Mouse (Mus musculus) forebrain, embryonic 14.5 days (tissue): ENCODE data around the gene Cacna2d2. TPM values are rescaled to one million over a fixed set of nuclear protein-coding genes. Genes with fewer than 3 reads are reported as not detected.
A peak's percentile ranks its signal among the peaks of the same experiment; 100 is the strongest.

Experiments
- ATAC-seq: fragments of 200-750 bp; cut with Nextera tagmentation; 2 replicates; pipeline ENCODE4 v1.8.0; 2017; ENCODE audit warnings: mild to moderate bottlenecking, moderate library complexity
- DNase-seq: peaks from one replicate; pipeline ENCODE4 v3.0.0-alpha.2; 2015; ENCODE audit warnings: low spot score
- H3K27ac ChIP-seq: fragments of 300-500 bp; sonication (generic); 2 replicates; pipeline ENCODE4 v1.5.1; 2014; ENCODE audit warnings: low read depth, mild to moderate bottlenecking, control low read depth, low read length, moderate library complexity
- H3K27me3 ChIP-seq: fragments of 300-500 bp; sonication (generic); replicated peaks from 2 replicates; pipeline ENCODE4 v1.6.1; 2014; ENCODE audit warnings: low read length, control low read depth, mixed read lengths; ENCODE audit not compliant: control insufficient read depth, insufficient read depth
- H3K36me3 ChIP-seq: fragments of 300-500 bp; sonication (generic); 2 replicates; pipeline ENCODE4 v1.6.1; 2014; ENCODE audit warnings: low read length, control low read depth; ENCODE audit not compliant: control insufficient read depth, insufficient read depth
- H3K4me1 ChIP-seq: fragments of 300-500 bp; sonication (generic); 2 replicates; pipeline ENCODE4 v1.6.1; 2014; ENCODE audit warnings: antibody characterized with exemption, low read length, control low read depth; ENCODE audit not compliant: control insufficient read depth, insufficient read depth
- H3K4me2 ChIP-seq: fragments of 300-500 bp; sonication (generic); 2 replicates; pipeline ENCODE4 v1.6.1; 2014; ENCODE audit warnings: mild to moderate bottlenecking, control low read depth, low read length
- H3K4me3 ChIP-seq: fragments of 300-500 bp; sonication (generic); 2 replicates; pipeline ENCODE4 v1.5.1; 2014; ENCODE audit warnings: low read depth, low read length, control low read depth
- H3K9ac ChIP-seq: fragments of 300-500 bp; sonication (generic); 2 replicates; pipeline ENCODE4 v1.6.1; 2014; ENCODE audit warnings: mild to moderate bottlenecking, low read length, control low read depth, moderate library complexity
- H3K9me3 ChIP-seq: fragments of 300-500 bp; sonication (generic); replicated peaks from 2 replicates; pipeline ENCODE4 v1.6.1; 2016; ENCODE audit warnings: low read length, control low read depth, mixed read lengths; ENCODE audit not compliant: control insufficient read depth
- WGBS: fragments of 180-500 bp; shearing (Covaris S2); extraction: QIAGEN DNeasy Blood & Tissue Kit; methylation state at CpG from one replicate; pipeline ENCODE4 v1.1.7; 2014; 5-methylcytosine and 5-hydroxymethylcytosine counted together
- polyA plus RNA-seq: library from polyadenylated mRNA; unstranded; fragments of >200 nt; fragmentation: Nextera tagmentation; extraction: Ambion mirVana; gene quantifications from 2 replicates; pipeline ENCODE4 v1.2.1, GENCODE M21; 2014

The Cacna2d2 gene
- polyA plus RNA-seq, 1 experiment from 2014 or later = 4.2 TPM

DNA sequence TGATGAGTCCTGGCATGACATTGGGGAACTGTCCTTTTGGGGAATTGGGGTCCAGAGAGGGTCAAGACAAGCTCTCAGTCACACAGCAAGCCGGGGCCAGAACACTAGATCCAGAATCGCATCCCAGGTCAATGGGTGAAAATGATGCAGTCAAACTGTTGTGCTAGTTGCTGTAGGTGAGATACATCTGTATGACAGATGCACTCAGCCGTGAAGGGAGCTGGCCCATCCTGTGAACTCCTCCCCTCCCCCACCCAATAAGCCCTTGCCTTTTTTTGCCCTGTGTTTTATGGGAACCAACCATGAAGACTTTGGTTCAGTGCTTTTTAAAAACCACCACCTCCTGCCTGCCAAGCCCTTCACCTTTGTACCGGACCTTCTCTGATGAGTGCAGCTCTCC is 43.5 kb downstream of the Cacna2d2 start:
- Histone ChIP-seq H3K4me3 (no peak overlapping the region), H3K4me1 (peaks cover 12% of the 10 kb centered on the region; the same call in 1 of the 2 replicates), H3K27me3 (0 out of 2 replicates have a peak, but pooled peaks cover 5% of the 10 kb centered on the region), H3K27ac (no peak overlapping the region), H3K9me3 (no peaks in the 10 kb centered on the region), H3K9ac (no peak overlapping the region), H3K4me2 (no peak overlapping the region), H3K36me3 (no peaks in the 10 kb centered on the region)
- no peak for ATAC-seq
- DNase-seq = no peak
- 71% methylated on average over 4 of the region's 4 CpGs for WGBS

DNA sequence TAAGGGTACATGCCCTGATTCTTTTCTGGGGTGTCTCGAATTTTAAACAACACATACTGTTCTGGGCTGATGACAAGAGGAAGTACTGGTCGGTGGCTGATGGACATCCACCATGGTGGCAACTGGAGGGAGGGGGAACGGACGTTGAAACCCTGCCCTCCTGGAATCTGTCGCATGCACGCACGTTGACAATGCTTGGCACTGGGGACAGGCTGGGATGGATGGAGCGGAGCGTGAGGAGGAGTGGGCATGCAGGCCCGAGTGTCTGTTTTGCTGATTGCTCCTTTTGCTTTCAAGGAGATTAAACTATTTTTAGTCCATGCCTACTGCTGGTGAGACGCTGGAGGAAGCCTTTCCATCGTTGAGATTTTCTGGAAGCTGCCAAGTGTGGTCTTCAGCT is 43.9 kb downstream of the Cacna2d2 start:
- 58% methylated on average over 12 of the region's 12 CpGs for WGBS
- Histone ChIP-seq H3K4me2 (no peak overlapping the region), H3K4me1 (peaks cover 12% of the 10 kb centered on the region; the same call in 1 of the 2 replicates), H3K9ac (no peak overlapping the region), H3K27ac (no peak overlapping the region), H3K4me3 (no peak overlapping the region), H3K9me3 (no peaks in the 10 kb centered on the region), H3K36me3 (no peaks in the 10 kb centered on the region), H3K27me3 (0 out of 2 replicates have a peak, but pooled peaks cover 5% of the 10 kb centered on the region)
- ATAC-seq = no peak
- DNase-seq = no peak

DNA sequence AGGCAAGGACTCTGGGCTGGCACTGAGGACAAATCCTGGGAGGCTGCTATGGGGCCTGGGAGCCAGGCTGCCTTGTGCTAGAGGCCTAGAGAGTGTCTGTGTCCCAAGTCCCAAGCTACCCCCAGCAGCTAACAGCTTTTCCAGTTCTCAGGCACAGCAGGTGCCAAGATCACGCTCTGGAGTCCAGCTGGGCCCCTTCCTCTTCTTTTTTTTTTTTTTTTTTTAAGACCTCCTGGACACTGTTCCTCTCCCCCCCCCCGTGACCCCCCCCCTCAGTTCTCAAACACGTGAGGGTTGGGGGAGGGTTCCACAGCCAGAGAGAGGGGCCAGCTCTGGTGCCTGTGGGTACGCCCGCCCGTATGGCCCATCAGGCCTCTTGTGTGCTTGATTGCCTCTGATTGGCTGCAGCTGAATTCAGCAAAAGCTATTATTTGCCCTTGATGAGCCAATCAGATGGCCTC is 45.6 kb downstream of the Cacna2d2 start:
- peaks cover 14% of the 10 kb centered on the region; the same call in 1 of the 2 replicates for H3K4me1 ChIP-seq

DNA sequence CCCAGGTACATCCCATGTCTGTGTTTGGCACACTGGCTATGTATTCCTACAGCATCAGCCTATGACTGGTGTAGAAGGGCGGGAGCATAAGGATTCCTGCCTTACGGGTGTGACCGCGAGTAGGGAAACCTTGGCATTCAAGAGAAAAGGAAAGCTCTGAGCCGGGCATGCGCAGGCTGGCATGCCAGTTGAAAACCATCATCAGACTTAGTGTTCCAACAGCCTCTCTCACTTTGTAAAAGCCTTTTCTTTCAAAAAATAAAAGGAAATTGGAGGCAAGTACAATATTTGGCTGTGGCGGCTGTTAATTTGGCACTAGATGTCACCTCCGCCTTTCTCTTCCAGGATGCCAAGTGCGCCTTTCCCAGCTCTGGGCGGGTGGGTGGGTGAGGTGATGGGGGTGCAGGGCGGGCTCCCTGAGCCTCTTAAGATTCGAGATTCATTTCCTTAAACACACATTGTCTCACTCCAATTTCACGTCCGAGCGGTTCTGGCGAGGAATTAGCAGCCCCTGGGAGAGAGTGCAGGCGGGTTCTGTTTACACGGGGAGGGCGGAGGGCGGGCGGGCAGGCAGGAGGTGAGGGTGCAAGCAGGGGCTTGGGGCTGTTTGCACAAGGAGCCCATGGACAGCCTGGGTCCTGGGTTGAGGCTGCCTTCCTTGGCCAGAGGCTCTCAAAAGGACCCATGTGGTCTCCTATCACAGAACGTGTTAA is 49.5 kb downstream of the Cacna2d2 start:
- 19% methylated on average over 22 of the region's 22 CpGs for WGBS
- peaks cover 11% of the 10 kb centered on the region for H3K4me1 ChIP-seq
- no peak overlapping the region for H3K4me3 ChIP-seq
- H3K9me3 ChIP-seq = no peaks in the 10 kb centered on the region
- H3K36me3 ChIP-seq = no peaks in the 10 kb centered on the region
- no peak overlapping the region for H3K4me2 ChIP-seq
- no peak overlapping the region for H3K27ac ChIP-seq
- ATAC-seq (0 out of 2 replicates have a peak, but pooled peaks have one; percentile 30), DNase-seq (peak; percentile 79)
- H3K27me3 ChIP-seq = peaks cover 12% of the 10 kb centered on the region; the same call in 1 of the 2 replicates
- H3K9ac ChIP-seq = no peak overlapping the region

More for the DNA sequence above, 45.6 kb downstream of the Cacna2d2 start:
- 10% methylated on average over 3 of the region's 6 CpGs for whole genome bisulfite sequencing
- Histone ChIP-seq H3K36me3 (no peaks in the 10 kb centered on the region), H3K27me3 (0 out of 2 replicates have a peak, but pooled peaks cover 5% of the 10 kb centered on the region), H3K27ac (peak overlapping the region; percentile 52; the same call in 1 of the 2 replicates), H3K4me3 (no peak overlapping the region), H3K4me2 (no peak overlapping the region), H3K9me3 (no peaks in the 10 kb centered on the region), H3K9ac (0 out of 2 replicates have a peak overlapping the region, but pooled peaks have one; percentile 14)
- ATAC-seq (peak; percentile 60; the same call in 1 of the 2 replicates), DNase-seq (peak; percentile 62)

DNA sequence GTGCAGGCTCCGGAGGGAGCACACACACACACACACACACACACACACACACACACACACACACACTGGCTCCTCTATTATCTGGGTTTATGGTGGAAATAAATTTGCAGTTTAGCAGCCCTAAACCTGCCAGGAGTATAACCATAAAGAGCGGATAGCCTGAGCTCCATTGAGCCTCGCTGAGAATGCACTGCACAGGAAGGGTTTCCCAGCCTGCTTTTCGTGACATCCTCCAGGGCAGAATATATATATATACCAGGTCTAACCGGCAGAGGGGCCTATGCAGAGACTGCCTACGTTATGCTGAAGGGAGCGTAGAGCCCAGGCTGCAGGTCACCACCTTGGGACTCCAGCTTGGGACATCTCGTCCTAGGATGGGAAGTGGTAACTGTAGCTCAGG is 52.0 kb downstream of the Cacna2d2 start:
- Histone ChIP-seq H3K4me1 (peaks cover 5% of the 10 kb centered on the region; the same call in 1 of the 2 replicates), H3K9ac (no peak overlapping the region), H3K36me3 (no peaks in the 10 kb centered on the region)

DNA sequence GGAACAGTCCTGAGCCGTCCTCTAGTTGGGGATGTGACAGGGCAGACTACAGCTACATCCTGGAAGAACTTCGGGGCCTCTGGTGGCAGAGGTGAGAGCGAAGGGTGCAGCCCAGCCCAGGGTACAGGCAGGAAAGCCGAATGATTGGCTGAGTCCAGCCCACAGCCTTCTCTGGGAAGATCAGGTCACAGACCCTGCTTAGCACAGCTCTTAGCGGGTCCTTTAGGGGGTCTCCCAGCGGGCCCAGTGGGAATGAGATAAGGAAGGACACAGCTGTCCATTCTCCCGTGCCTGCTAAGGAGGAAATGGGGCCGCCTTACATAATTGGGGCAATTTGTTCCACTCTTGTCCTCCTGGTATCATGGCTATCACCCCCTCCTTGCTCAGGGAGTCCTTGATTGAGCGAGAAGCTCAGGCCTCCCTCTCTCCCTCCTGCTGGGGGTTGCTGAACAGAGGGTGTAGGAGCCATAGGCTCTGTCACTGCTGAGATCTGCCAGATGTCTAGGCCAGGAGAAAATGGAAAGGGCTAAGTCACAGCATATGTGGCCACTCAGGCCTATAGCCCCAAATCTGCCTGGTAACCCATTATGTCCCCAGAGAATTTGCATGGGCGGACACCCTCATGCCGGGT is 52.6 kb downstream of the Cacna2d2 start:
- Histone ChIP-seq H3K4me3 (no peak overlapping the region), H3K27ac (0 out of 2 replicates have a peak overlapping the region, but pooled peaks have one; percentile 2), H3K4me1 (peaks cover 5% of the 10 kb centered on the region; the same call in 1 of the 2 replicates), H3K9ac (no peak overlapping the region), H3K9me3 (no peaks in the 10 kb centered on the region), H3K27me3 (peaks cover 7% of the 10 kb centered on the region; the same call in 1 of the 2 replicates), H3K4me2 (no peak overlapping the region), H3K36me3 (no peaks in the 10 kb centered on the region)
- no peak for DNase-seq
- WGBS = 67% methylated on average over 11 of the region's 11 CpGs
- no peak for ATAC-seq

More for the DNA sequence above, 52.0 kb downstream of the Cacna2d2 start:
- WGBS = 76% methylated on average over 8 of the region's 8 CpGs
- no peaks in the 10 kb centered on the region for H3K9me3 ChIP-seq
- H3K4me3 ChIP-seq = no peak overlapping the region
- peaks cover 7% of the 10 kb centered on the region; the same call in 1 of the 2 replicates for H3K27me3 ChIP-seq
- ATAC-seq (no peak), DNase-seq (no peak)
- H3K27ac ChIP-seq = no peak overlapping the region
- H3K4me2 ChIP-seq = no peak overlapping the region

DNA sequence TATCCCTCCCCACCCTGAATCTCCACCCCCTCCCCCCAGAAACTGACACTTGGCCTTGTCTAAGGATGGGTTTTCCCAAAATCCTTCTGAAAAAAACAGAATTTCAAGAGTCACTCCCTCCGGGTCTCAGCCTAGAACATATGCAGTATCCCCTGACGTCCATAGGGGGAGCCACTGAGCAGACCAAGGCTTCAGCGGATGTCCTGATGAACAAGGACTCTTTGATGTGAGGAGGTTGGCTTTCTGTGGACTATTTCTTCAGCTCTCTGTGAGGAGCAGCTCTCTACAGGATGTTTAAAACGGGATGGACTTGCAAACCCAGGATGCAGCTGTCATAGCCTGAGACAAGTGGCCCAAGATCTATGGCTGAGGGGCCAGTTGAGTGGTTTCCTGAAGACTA is 53.1 kb downstream of the Cacna2d2 start:
- no peaks in the 10 kb centered on the region for H3K9me3 ChIP-seq
- H3K36me3 ChIP-seq = no peaks in the 10 kb centered on the region
- peaks cover 5% of the 10 kb centered on the region; the same call in 1 of the 2 replicates for H3K4me1 ChIP-seq
- no peak overlapping the region for H3K4me3 ChIP-seq
- 35% methylated on average over 4 of the region's 4 CpGs for WGBS
- DNase-seq (no peak), ATAC-seq (no peak)
- H3K4me2 ChIP-seq = no peak overlapping the region
- H3K27me3 ChIP-seq = peaks cover 7% of the 10 kb centered on the region; the same call in 1 of the 2 replicates
- no peak overlapping the region for H3K27ac ChIP-seq
- H3K9ac ChIP-seq = no peak overlapping the region

DNA sequence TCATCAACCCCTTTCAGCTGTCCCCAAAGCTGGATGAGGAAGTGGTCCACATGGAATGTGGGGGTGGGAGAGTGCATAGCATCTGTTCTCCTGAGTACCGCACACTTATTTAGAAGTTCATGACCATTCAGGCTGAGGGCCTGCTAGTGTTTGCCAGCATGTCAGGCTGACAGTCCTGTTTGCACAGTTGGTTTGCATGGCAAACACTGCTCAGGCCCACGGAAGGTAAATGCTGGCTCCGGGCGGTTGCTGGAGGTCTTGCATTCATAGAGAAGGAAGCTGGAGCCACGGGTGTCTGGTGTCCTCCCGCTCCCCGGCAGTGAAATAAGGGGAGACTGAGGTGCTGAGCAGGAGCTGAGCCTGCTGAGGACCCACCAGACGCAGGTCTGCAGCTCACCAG is 53.7 kb downstream of the Cacna2d2 start:
- H3K27ac ChIP-seq = no peak overlapping the region
- ATAC-seq (no peak), DNase-seq (no peak)
- H3K4me3 ChIP-seq = no peak overlapping the region
- 91% methylated on average over 8 of the region's 8 CpGs for WGBS
- H3K9me3 ChIP-seq = no peaks in the 10 kb centered on the region
- H3K4me2 ChIP-seq = no peak overlapping the region
- no peaks in the 10 kb centered on the region for H3K36me3 ChIP-seq
- H3K9ac ChIP-seq = no peak overlapping the region
- peaks cover 7% of the 10 kb centered on the region; the same call in 1 of the 2 replicates for H3K27me3 ChIP-seq
- H3K4me1 ChIP-seq = peaks cover 5% of the 10 kb centered on the region; the same call in 1 of the 2 replicates
